Mouse (Mus musculus): ENCODE results near the gene Taf5l.
A peak's percentile ranks its signal among the peaks of the same experiment; 100 is the strongest.
"Not testable (repeated sequence)": the region's sequence is repeated elsewhere in the genome, so short reads cannot be mapped to it uniquely, and the experiment has no call there.

Gene Taf5l

DNA sequence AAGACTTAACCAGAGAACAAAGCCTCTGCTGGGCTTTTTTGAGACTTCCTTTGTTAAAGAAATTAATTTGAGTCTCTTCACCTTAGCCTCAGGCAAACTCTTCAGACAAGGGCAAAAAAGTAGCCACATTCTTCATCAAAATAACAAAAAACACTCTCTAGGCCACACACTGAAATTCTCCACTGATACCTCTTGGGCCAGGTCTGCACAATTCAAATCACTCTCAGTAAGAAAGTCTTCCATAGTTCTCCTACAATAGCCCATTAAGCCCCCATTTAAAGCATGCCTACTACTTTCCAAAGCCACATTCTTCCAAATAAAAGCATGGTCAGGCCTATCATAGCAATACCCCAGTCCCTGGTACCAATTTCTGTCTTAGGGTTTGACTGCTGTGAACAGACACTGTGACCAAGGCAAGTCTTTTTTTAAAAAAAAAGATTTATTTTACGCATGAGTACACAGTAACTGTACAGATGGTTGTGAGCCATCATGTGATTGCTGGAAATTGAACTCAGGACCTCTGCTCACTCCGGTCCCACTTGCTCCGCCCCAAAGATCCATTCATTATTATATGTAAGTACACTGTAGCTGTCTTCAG, 9.1 kb downstream of the Taf5l start:
- no peak for DNase-seq

DNA sequence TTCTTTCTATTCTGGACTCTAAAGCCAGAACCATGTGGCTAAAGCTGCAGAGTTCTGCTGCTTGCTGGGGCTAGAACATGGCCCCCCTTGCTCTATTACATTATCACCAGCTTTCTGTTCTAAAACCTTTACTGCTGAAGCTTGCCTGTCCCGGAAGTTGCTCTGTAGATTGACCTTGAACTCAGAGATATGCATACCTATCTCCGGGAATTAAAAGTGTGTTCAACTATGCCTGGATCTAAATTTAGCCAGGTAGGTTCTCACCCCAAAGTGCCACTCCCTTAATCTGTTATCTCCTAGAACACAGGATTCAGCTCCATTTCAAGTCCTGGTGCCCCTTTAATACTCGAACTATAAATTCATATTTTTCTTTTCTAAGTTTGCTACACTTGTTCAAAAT, 9.6 kb downstream of the Taf5l start:
- DNase-seq, result no peak

DNA sequence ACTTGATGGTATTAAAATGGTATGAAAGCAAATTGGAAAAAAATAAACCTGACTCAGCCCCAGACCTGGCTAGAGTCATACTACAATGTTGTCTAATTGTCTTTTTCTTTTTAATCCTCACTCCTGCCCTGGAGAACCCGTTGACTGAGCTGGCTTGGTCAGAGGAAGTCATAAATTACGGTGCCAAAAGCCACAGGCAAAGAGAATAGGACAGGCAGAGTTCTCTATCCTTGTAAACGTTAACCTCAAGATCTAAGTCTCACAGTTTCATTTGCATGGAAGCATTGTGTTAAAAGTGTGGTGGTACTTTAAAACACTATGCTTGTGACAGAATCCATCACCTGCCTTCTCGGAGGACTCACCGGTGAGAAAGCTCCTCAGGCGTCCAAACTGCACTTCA, 13.4 kb downstream of the Taf5l start:
- no peak for DNase-seq

DNA sequence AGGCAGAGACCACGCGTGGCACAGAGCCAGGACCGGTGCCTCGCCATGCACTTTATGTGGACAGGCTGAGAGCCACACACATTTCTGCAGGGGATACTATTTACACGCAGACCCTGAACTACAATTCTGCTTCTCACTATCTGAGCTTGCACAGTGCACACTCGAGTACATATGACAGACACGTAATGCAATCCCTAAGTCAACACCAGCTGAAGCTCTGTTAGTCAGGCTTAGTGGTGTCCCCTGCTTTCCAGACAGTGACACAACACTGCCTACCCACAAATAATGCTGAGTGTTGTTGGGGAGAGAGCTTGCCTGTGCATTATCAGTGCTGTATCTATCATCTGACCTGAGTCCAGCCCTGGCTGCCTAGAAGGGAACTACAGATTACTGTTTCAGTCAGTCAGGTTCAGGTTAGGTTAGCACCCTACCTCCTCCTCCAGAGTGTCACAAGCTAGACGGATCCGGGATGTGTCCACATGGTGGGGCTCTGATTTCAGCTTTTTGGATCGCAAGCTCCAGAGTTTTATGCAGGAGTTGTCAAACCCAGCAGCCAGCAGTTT, 18.6 kb downstream of the Taf5l start:
- DNase-seq, result no peak

DNA sequence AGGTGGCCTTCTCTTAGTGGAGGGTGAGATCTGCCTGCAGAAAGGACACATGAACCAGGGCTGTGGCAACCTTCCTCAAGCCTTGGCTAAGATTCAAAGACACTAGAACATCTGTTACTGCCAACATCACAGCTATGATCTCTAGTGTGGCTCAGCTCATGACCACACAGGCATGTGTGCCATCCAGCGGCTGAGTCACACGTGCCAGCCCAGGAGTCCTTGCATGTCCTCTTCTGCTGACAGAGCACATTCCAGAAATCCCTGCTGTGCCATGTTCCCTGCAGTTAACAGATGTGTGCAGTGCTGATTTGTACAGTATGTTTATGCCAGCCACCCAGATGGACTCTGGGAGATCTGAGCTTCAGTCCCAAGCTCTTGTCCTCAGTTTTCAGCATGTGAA, 21.6 kb downstream of the Taf5l start:
- no peak for DNase-seq

DNA sequence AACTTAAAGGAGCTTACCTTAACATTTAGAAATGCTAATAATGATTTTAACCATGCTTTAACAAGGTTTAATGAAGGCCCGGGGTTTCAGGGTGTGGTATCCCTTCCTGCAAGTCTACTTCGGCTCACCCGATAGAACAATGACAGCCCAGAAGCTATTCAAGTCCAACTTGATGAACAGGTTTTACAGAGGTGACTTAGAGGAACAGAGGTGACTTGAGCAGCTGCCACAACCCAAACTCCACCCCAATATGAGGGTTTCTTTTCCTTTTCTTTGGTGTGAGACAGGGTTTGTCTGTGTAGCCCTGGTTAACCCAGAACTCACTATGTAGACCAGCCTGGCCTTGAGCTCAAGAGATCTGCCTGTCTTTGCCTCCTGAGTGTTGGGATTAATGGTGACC, 27.2 kb downstream of the Taf5l start:
- no peak for DNase-seq

DNA sequence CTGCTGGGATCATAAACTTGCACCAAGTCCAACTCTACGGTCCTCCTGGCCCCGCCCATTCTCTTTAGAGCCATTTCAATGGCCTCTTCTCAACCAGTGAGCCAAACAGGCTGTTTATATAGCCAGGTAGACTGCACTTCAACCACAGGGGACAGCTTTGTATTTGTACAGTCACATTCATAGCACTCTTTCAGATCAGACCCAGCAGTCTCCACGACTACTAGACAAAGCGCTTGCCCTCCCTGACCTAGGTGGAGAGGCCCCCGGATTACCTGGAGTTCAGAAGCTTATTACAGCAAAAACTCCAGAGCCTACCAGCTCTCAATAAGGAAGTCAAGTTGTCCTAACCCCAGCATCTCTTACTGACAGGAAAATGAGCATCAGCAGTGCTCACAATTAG, 27.6 kb downstream of the Taf5l start:
- DNase-seq, result no peak

DNA sequence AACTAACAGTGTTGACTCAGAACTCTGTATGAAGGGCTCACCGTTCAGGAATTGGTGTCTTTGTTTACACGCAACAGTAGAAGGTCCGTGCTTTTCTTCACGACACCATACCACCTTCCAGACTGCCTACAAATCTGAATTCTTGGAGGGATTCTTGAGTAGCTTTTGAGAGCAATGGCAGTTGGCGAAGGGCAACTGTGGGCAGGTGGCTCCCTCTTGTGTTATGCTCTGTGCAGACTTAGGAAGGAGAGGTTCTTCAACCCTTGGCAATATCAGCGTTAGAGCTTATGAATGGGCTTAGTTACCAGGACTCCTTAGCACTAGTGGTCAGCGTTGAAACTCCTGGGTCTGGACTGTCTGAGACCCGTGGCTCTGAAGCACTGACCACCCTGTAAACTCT, 28.6 kb downstream of the Taf5l start:
- DNase-seq, result peak; percentile 18

DNA sequence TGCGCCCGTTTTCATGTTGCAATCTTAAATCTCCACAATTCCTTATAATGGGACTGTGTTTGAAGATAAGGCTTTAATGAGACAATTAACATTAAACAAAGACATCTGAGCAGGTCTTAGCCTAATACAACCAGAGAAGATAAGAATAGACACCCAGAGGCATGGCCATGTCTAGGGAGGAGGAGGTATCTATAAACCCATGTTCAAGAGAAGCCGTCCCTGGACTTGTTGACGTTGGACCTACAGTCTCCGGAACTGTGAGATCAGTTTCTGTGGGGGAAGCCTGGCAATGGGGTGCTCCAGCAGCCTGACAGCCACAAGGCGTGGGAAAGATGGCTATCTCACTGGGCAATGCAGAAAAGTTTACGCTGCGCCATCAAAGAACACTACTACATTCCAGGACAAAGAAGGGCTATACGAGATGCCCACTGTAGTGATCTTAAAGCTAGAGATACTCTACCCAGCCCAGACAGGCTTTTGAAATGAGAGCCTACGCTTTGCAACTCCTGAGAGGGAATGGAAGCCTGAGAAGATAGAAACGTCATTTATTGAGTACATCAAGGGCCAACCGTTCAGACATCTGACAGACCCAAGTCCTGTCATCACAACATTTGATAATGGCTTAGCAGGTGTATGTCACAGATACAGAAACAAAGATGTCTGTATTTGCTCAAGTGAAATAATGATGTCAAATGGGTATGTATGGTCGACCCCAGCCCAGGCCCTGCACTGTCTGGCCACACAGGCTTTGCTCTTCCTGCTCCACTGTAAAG, 30.7 kb downstream of the Taf5l start:
- no peak for DNase-seq

DNA sequence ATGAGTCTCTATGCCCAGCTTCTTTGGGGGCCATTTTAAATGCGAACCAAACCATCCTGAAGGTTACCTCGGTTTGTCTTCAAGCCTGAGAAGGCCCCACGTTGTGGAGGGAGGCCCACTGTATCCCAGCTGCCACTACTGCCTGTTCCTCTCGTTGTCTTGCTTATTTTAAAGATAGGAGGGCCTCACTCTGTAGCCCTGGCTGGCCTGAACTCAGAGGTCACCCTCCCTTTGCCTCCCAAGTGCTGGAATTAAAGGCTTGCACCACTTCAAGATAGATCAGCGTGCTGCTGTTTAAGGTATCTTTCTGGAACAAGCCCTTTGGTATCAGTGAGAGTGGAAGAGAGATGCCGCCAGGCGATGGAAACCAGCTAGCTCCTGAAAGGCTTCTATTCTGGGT, 32.1 kb downstream of the Taf5l start:
- no peak for DNase-seq

DNA sequence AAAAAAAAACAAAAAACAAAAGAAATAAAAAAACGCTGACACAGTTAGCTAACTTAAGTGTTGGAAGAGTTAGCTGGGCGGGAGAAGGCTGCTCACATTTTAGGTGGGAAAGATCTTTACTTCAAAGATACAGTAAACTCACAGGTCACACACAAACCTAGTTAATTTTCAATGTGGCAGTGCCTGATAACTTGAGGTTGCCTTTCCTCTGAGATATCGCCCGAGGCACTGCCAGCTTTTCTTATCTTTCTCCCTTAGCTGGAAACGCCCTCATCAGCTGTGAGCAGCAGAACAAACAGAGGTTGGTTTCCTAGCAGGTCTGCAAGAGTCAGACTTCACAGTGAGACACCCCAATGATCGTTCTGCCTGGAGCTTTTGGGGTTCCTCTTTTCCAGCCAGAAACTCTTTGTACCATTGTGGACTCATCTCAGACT, 32.6 kb downstream of the Taf5l start:
- DNase-seq, result no peak

DNA sequence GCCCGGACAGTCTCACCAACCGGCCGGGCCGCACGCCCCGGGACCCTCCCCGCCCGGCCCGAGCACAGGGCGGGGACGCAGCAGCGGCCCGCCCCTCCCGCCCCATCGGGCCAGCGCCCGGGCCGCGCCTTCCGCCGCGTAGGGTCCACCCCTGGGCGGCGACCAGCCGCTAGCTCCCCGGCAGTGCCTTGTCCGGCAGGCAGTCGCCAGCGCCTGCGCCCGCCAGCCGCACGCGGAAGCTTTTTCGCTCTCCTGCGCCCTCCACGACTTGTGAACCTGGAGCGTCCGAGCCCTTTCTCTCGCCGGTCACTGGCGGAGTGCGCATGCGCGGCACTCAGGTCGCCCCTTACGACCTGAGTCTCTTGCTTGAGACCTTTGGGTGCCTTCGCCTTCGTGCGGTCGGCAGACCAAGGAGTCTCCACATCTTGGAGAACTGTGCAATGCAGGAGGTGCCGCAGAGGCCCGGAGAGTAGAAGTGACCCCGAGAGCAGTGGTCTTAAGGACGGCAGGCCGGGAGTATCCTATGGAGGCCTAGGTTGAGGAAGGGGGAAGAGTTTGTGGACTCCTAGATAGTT, 38.3 kb downstream of the Taf5l start, which contains the start of gene Abcb10:
Gene Abcb10, minus strand, starts transcription at position 297 of the 575 bp plus-strand sequence.
- DNase-seq, result peak; percentile 92

DNA sequence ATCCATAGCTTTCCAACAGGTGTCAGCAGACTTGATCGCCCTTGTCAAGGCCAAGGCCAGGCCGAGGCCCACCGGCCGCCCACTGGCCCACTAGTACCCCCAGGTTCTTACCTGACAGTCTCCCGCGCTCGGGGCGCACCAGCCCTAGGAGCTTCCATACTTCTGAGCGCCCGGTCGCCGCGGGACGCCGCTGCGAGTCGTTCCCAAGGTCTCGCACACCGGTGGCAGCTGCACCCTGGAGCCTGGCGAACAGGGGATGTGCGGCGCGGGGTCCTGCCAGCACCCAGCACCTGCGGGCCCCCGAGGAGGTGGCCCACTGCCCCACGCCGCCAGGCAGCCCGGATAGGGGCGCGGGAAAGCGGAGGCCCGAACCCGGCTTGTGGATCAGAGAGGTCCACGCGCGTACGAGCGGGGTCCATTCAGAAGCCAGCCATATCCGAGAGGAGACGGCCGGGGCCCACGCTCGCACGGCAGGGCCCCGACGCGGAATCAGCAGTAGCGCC, 38.9 kb downstream of the Taf5l start:
- peak; percentile 61 for DNase-seq

DNA sequence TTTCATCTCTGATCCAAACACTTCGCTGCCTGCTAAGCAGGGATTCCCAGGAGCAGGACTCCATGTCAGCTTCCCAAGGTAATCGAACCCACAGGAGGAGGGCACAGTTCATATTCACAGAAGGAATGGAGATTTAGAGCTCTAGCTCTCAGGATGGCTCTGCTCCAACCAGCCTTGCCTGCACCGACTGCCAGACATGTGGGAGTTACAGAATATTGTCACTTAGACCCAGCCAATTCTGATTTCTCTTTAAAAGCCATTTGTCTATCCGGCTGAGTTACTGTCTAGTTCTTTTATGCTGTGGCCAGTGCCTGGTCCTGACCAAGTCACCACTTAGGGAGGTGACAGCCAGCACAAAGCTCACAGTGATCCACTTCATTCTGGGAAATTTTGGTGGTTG, 39.5 kb downstream of the Taf5l start:
- DNase-seq, result peak; percentile 13

DNA sequence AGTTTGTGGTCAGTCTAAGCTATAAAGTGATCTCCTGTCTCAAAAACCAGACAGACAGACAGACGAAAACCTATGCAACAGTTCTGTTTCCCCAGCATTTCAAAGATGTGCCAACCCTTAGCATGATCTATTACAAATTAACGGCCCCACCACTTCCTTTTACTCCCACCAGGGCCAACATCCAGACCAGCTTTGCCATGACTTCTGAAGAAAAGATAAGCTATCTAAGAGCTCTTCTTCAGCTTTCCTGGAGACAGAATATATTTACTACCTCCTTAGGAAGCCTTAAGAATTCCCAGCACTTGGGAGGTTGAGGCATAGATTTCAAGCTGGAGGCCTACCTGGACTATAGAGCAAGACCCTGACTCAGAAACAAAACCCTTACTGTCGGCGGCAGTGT, 41.0 kb downstream of the Taf5l start:
- DNase-seq, result no peak

DNA sequence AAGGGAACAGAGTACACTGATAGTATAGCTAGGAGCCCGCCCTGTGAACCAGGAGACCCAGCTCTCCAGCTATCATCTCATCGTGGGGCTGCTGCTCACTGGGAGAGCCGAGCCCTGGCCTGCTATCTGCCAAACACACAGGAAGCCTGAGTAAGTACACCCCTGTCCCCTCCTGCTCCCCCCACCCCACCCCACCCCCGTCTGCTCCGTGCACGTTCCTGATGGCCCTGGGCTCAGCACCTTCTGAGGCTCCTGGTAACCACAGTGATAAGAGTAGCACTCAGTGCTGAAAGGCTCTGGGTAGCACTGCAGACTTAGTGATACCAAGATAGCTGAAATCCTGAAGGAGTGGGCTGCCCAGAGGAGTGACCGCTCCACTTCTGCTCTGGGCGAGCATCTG, 42.3 kb downstream of the Taf5l start:
- no peak for DNase-seq

DNA sequence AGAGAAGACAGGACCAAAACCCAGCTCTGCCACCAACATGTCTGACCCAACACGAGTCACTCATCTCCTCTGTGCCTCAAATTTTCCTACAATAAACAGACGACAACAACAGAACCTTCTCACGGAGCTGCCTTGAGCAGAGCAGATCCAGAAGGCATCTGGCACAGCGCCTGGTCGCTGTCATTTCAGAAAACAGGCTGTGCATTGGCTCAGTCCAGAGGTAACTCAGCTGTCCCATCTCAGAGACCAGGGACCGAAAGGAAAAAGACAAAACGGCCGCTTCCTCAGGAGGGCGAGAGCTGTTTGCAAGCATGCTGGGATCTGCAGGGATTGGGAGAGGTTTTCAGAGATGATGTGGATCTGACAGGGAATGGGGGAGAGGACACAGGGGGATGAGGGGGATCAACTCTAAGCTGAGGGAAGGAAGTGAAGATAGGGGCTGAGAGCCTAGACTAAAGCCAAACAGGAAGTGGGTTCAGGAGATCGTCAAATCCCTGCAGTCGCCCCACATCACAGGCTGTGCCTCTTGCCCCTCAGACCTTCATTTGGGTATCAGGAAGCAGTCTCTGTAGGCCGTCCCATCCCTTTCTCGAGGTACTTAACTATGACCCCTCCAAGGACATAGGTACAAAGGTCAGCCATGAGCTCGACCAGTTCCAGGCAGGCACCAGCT, 42.9 kb downstream of the Taf5l start:
- no peak for DNase-seq

DNA sequence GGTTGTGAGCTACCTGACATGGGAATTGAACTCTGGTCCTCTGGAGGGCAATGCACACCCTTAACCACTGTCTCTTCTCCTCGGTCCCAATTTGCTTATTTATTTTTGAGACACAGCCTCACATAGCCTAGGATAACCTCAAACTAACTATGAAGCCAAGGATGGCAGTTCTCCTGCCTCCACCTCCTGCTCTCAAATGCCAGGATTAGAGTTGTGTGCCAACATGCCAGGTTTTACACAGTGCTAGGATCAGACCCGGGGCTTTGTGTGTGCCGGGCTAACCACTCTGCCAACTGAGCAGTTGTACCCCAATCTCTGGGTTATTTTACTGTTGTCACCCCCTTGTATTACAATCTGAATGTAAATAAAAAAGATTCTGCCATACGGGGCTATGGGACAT, 43.7 kb downstream of the Taf5l start:
- DNase-seq, result no peak

DNA sequence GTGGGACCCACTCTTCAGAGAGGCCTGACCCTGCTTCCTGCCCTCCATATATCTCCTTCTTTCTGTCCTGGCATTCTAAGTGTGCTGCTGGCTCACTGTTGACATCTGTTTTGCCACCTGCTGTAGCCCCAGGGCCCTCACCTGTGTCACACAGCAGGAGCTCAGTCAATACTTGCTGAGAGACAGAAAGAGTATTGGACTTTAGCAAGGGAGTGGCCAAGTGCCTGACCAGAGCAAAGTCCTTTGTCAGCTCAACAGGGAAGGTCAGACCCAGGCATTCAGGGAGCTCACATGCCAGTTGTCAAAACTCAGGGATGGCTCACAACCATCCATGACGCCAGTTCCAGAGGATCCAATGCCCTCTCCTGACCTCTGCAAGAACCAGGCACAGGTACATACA, 47.7 kb downstream of the Taf5l start:
- DNase-seq, result peak; percentile 27

DNA sequence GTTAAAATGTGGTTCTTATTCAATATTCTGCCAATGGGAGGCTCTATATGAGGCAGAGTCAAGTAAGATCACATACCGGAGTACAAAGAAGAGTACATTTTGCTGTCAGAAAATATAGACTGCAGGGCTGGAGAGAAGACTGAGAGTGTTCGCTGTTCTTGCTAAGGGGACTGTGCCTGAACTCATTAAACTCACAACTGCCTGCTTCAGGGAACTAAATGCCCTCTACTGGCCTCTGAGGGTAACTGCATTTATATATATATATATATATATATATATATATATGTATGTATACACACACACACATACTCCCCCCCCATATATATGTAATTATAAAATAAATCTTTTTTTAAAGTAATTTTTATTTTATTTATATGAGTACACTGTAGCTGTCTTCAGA, 54.3 kb downstream of the Taf5l start:
- no peak for DNase-seq

DNA sequence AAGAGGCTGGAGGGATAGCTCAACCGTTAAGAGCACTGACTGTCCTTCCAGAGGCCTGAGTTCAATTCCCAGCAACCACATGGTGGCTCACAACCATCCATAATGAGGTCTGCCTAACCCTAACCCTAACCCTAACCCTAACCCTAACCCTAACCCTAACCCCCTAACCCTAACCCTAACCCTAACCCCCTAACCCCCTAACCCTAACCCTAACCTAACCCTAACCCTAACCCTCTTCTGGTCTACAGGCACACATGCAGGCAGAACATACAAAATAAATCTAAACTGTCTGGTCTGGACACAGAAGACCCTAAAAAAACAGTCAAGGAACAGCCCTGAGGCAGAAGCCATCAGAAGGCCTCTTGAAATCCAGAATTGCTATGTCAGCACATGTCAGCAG, 59.8 kb downstream of the Taf5l start:
- DNase-seq, result no peak

DNA sequence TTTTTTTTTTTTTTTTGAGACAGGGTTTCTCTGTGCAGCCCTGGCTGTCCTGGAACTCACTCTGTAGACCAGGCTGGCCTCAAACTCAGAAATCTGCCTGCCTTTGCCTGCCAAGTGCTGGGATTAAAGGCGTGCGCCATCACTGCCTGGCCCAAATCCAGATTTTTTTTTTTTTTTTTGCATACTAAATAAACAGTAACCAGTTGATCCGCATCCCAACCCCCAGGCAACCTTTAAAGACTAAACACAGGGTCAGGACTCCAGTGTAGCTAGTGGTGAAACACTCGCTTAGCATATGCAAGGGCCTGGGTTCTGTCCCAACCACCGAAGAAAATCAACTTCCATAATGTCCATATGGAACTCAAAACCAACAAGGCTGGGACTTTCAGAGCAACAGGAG, 60.6 kb downstream of the Taf5l start:
- DNase-seq, result not testable (repeated sequence)

DNA sequence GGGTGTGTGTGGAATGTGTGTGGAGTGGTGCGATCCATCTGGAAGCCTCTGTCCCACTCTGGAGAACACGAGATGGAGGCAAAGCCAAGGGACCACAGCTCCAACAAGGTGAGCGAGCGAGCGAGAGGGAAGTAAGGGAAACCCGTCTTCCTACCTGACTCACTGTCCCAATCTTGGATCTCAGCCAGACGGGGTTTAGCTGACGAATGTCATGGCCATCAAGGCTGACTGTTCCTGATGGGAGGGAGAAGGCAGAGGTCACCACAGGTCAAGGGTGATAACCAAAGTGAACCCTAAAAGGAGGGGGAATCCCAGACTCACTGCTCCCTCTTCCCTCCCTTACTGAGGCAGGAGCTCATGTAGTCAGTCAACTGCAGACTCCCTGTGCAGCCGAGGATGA, 61.1 kb downstream of the Taf5l start:
- no peak for DNase-seq

Measured in kidney, adult 18-20 months (tissue).